Mouse (Mus musculus): ENCODE measurements around the gene Ier2. TPM values are rescaled to one million over a fixed set of nuclear protein-coding genes. Genes with fewer than 3 reads are reported as not detected.
A peak's percentile ranks its signal among the peaks of the same experiment; 100 is the strongest.

The Ier2 gene
- 11.1 and 21.5 TPM in 2 replicates for polyA plus RNA-seq (2012; rRNA removed)

DNA sequence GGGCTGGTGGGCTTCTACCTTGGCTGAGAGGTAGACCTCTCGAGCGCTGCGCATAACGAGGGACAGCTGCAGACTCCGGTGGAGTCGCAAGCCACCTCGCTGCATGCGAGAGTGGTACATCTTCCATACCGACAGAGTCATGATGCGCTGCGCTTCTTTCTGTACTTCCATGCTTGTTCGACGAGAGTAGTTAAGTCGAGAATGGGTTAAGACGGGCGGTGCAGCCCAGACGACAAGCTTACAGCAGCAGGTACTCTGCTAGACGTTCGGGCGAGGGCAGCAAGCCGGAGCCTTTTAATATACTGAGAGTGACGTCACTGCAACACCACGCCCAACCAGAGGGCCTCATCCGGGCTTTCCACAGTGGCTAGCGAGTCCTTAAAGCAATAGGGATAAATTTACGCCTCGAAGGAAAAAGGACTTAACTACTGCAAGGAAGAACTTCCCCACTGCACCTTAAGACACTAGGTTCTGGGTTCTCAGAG, at the start of gene Ier2:
Ier2 (minus strand) TSS at position 272 of the 485 bp plus-strand sequence.
- peak; percentile 91 to 97 for DNase-seq (ENCODE audit: extremely low spot score in 1 of 2, low spot score in 1 of 2)

DNA sequence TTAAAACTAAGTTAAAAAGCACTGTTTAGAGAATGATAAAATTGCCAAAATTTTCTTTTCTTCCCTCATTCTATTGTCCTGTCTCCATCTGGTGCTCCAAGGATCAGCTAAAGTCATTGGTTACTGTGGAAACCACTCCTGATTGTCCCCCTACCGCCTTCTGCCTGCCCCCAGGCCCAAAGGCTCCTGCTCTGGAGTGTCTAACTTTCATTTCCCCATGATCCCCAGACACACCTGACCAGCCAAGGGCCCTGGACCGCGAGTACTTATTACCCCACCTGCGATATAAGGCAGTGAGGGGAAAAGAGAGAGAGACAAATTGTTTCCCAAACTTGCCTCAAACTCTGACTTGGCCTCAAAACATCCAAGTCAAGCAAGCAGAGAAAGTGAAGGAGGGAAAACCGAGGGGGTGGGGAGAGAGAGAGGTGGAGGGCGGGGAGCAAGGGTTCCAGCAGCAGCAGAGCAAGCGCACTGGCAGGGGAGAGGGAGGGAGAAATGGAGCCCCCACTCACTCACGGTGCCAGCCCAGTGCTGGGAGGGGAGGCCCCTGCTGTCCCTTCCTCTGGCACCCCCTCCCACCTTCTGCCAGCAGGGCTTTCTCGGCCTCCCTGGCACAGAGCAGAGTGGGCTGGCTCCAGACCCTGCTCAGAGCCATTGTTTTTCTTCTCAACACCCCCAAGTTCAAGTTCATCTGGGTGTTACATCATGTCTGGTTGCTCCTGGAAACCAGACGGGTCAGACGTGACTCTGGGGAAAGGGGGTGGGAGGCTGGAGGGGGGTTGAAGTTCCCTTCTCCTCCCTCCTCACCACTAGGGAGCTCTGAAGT, 49.5 kb upstream of the Ier2 start:
- no peak for DNase-seq (ENCODE audit: extremely low spot score in 1 of 2, low spot score in 1 of 2)

- DNase-seq (ENCODE audit: extremely low spot score in 1 of 2, low spot score in 1 of 2), result no peak
Observed at GRCm38 (mm10) chr8:84711312-84711711, 48.7 kb upstream of the Ier2 start.

- DNase-seq (ENCODE audit: extremely low spot score in 1 of 2, low spot score in 1 of 2), result no peak
Observed at GRCm38 (mm10) chr8:84709931-84710330, 47.3 kb upstream of the Ier2 start.

DNA sequence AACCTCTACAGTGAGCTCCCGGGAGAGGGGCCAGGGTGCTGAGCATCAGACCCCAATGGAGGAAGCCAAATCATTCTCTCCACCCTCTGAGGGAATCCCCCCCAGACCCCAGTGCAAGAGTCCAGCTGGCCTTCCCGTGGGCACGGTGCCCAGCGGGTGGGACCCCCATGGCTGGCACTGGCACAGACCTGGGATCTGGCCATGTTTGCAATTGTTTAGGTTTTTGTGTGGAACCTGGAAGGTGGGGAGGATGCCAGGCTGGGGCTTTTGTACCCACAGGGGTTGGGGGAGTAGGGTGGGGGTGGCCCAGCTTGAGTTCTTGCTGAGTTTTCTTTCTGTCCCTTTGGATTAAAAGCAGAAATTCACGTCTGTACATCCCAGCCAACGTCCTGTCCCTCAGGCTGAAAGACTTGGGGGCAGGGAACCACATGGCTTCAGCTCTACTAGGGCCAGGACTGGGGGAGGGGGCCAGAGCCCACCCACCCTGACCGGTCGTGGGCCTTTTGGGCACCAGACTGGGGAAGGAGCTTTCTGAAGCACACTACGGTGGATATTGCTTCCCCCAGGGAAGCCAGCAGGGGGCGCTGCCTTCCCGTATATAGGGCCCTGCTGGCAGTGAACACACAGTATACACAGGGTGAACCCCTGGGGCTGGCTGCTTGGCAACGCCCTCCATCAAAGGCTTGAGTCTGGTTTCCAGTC, 46.3 kb upstream of the Ier2 start:
- DNase-seq (ENCODE audit: extremely low spot score in 1 of 2, low spot score in 1 of 2), result peak in 1 of 2 experiments; percentile 90

- DNase-seq (ENCODE audit: extremely low spot score in 1 of 2, low spot score in 1 of 2), result no peak
Observed at GRCm38 (mm10) chr8:84708071-84708541, 45.5 kb upstream of the Ier2 start.

GRCm38 (mm10) chr8:84707267-84707883, 44.7 kb upstream of the Ier2 start:
- no peak for DNase-seq (ENCODE audit: extremely low spot score in 1 of 2, low spot score in 1 of 2)

GRCm38 (mm10) chr8:84706610-84707266, 44.1 kb upstream of the Ier2 start:
- DNase-seq (ENCODE audit: extremely low spot score in 1 of 2, low spot score in 1 of 2), result no peak

DNA sequence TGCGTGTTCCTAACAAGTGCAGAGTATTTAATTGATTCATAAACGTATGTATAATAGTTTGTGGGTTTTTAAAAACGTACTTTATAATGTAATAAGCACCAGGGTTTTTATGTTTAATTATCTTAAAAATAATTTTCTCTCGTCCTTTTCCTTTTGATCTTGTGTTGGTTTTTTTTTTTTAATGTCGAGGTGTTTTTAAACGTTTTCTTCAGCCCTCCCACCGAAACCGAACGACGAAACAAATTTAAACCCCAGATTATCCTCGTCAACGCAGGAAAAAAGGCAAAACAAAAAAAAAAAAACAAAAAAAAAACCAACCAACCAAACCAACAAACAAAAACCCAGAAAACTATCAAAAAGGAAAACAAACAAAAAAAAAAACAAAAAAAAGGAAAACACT, 43.3 kb upstream of the Ier2 start:
- no peak for DNase-seq (ENCODE audit: extremely low spot score in 1 of 2, low spot score in 1 of 2)

GRCm38 (mm10) chr8:84704867-84705831, 42.5 kb upstream of the Ier2 start:
- no peak for DNase-seq (ENCODE audit: extremely low spot score in 1 of 2, low spot score in 1 of 2)

DNA sequence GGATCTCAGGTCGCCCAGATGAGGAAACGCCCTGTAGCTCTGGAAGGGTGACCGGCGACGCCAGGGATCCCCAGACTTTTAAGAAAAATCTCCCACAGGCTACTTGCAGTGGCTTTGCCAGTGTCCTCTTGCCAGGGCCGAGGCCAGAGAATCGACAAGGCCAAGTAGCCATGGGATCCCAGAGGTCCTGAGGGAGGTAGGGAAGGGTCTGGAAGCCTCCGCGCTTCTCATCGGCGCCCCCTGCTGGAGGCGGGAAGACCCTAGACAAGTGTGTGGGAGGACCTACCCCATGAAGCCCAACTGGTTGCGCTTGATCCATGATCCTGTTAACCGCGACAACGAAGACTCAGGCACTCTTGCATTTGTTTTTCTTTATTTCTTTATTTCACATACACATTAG, 41.7 kb upstream of the Ier2 start:
- peak in 1 of 2 experiments; percentile 72 for DNase-seq (ENCODE audit: extremely low spot score in 1 of 2, low spot score in 1 of 2)

DNA sequence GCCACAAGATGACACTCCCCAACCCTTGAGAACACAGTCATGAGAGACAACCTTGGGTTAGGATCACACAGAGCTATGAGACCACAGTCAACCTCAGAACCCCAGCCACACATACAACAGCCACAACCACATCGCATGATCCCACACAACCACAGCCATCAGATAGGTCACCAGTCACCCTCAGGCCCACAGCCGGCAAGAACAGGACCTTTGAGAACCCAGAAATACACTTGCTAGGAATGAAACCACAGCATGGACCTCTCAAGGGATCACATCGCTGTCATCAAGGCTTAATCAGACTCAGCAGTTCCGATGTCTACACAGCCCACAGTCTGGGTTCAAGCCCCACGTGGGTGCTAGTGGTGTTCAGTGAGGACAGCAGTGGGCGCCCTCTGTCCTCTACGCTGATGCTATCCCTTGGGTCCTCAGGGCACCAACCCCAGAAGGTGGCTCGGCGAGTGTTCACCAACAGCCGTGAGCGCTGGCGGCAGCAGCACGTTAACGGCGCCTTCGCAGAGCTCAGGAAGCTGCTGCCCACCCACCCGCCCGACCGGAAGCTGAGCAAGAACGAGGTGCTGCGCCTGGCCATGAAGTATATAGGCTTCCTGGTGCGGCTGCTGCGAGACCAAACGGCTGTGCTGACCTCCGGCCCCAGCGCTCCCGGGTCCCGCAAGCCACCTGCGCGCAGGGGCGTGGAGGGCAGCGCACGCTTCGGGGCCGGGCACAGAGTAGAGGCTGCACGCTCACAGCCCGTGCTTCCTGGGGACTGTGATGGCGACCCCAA, 41.0 kb upstream of the Ier2 start:
- no peak for DNase-seq (ENCODE audit: extremely low spot score in 1 of 2, low spot score in 1 of 2)

- no peak for DNase-seq (ENCODE audit: extremely low spot score in 1 of 2, low spot score in 1 of 2)
Observed at GRCm38 (mm10) chr8:84702963-84703465, 40.4 kb upstream of the Ier2 start.

DNA sequence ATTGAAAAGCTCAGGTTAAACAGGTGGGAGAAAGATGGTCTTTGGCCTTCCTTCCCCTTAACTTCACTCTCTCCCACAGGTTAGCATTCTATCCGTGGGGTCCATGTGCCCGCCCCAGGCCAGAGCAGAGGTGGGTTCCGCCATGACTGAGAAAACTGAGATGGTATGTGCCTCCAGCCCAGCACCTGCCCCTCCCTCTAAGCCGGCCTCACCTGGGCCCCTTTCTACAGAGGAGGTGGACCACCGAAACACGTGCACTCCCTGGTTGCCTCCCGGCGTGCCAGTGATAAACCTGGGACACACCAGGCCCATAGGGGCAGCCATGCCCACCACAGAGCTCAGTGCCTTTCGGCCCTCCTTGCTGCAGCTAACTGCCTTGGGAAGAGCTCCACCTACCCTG, 39.9 kb upstream of the Ier2 start:
- DNase-seq (ENCODE audit: extremely low spot score in 1 of 2, low spot score in 1 of 2), result no peak

- DNase-seq (ENCODE audit: extremely low spot score in 1 of 2, low spot score in 1 of 2), result no peak
Observed at GRCm38 (mm10) chr8:84700941-84701911, 38.6 kb upstream of the Ier2 start, which contains the start of gene Lyl1. Gene Lyl1 (plus strand): TSS chr8:84701457.

- no peak for DNase-seq (ENCODE audit: extremely low spot score in 1 of 2, low spot score in 1 of 2)
Observed at GRCm38 (mm10) chr8:84700526-84700925, 37.9 kb upstream of the Ier2 start.

- DNase-seq (ENCODE audit: extremely low spot score in 1 of 2, low spot score in 1 of 2), result peak in 1 of 2 experiments; percentile 69
Observed at GRCm38 (mm10) chr8:84699861-84700322, 37.2 kb upstream of the Ier2 start.
